Mouse (Mus musculus): ENCODE data around the gene Higd1a.

The Higd1a gene

DNA sequence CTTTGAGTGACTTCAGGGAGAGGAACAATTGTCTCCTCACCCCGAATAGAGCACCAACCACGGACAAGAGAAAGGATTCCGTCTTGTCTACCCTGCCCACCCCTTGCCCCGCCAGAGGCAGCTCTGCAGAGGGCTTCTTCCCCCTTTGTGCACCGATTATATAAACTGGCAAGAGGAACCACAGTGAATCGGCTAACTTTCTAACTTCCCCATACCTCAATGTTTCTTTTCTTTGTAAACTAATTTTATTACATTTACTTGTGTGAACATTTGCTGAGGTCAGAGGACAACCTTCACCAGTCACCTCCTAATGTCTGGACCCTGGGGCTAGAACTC is at the start of gene Higd1a:
Gene Higd1a (minus strand): TSS at position 210 of the 336 bp plus-strand sequence.
- no peak for DNase-seq (ENCODE audit: low read depth, low spot score)

DNA sequence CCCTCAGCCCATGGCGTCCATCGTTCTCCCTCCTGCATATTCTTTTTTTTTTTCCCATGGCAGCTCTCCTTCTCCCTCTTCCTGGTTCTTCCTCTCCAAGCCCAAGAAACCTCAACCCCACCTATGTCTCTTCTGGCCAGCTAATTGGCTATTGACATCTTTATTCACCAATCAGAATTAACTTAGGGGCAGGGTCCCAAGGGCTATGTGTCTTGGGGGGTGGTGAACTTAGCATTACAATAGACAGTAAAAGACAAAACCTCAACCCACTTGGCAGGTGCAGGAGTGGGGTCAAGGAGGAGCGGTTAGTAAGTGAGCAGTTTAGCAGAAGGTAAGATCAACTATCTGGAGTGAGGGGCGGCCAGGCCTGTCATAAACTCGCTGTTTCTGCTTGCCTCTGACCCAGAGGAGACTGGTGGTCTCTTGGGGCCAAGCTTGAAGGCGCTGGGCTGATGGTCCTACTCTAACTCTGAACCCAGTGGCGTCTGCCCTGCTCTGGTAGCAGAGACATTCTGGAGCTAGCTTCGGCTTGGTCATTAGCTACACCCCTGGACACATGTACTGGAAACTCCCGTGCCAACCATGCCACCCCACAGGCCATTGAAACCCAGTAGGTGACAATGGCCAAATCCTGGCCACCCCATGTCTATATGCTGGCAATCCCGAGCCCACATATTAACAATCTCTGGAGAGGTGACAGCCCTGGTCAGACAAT is 49.4 kb upstream of the Higd1a start:
- DNase-seq (ENCODE audit: low read depth, low spot score): no peak

DNA sequence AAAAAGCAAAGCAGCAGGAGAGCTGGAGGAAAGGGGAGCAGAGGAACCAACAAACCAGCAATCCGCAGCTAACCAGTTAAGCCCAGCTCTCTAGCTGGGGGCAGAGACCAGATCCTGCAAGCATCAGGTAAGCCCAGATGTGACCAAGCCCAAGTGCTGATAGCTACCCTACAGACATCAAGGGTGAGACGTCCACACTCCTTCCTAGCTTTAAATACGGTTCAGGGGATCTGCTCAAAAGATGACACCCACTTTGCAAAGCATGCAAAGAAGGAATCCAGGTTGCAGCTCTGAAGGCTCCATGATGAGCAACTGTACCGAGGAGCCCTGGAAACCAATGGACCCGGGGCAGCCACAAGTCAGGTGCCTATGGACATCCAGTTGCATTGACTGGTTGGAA is 48.3 kb upstream of the Higd1a start:
- DNase-seq (ENCODE audit: low read depth, low spot score): no peak

DNA sequence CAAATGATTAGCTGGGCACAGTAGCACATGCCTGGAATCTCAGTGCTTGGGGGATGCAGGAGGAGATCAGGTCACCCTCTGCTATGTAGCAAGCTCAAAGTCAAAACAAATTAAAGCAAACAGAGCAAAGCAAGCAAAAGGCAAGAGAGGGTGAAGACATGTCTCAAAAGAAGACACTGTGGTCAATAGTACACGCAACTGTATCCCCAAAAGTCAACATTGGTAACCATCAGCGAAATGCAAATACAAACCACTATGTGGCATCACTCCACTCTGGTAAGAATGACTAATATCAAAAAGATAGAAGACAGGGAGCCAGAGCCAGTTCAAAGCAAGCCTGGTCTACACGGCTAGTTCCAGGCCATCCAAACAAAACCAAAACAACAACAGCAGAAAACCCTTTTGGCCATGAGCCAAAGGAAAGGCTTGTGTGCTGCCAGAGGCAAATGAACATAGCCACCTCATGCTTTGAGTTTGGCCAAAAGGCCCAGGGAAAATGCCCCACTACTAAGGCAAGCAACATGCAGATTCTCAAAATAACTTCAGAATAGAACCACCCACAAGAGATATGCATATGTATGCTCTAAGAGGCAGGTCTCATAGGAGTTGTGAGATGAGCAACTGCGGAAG is 47.5 kb upstream of the Higd1a start:
- DNase-seq (ENCODE audit: low read depth, low spot score): no peak

DNA sequence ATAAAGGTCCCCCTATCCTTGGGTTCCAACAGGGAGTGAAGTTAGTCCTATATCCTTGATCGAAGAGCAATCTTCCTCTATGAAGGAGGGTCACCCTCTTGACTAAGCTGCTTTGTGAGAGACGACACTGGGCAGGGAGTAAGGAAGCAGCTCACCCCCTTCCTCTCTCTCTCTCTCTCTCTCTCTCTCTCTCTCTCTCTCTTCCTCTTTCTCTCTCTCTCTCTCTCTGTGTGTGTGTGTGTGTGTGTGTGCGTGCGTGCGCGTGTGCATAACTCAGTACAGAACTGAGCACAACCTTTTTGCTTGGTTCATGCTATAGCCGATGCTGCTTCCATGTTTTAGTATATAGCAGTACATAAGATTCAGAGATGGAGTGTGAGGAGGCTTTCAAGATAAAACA is 46.8 kb upstream of the Higd1a start:
- DNase-seq (ENCODE audit: low read depth, low spot score): no peak

DNA sequence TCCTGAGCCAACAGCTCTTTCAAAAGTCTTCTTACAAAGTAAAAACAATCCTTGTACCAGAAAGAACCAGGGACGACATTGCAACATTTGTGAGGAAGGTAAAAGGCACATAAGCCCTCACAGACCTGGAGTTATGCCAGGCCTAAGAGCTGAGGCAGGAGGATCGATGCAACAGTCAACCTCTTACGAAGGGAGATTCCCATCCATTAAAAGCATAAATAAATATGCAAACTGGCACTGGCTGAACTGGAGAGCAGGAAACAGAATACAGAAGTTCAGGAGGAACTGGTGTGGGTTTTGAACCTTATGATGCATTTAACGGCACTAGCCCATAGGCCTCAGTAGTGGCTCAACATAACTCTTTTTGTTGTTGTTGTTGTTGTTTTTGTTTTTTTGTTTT is 46.2 kb upstream of the Higd1a start:
- DNase-seq (ENCODE audit: low read depth, low spot score): no peak

DNA sequence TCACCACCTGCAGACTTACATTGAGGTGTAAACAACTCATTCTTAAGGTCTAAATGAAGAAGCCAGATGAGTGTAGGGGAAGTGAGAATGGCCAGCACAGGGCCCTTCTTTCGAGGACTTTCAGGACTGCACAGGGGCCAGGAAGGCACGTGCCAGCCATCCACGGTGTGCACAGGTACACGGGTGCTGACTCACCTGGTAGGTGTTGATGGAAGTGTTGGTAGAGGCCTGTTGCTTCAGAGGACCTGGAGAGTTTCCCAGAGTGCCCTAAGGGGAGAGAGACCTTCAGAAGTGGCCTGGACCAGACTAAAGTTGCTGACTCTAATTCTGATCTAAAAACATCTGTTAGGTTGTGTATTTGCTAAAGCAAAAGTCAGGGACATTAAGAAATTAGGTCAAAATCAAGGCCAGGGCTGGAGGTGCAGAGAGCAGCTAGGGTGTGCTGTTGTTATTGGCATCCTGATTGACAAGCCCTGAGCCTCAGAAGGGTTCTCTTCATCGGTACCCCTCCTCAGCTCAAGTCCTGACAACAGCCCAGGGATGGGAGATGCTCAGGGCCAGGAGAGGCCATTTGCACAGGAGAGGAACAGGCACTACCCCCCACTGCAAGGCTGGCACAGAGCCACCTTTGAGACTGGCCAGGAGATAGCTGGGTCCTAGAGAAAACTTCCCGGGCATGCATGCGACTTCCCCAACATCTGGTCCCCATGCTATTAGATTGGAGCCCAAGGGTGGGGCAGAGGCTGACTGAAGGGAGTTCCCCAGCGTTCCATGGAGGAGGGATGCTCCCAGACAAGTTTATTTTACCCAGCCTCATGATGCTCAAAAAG is 45.5 kb upstream of the Higd1a start:
- DNase-seq (ENCODE audit: low read depth, low spot score): peak; percentile 76

DNA sequence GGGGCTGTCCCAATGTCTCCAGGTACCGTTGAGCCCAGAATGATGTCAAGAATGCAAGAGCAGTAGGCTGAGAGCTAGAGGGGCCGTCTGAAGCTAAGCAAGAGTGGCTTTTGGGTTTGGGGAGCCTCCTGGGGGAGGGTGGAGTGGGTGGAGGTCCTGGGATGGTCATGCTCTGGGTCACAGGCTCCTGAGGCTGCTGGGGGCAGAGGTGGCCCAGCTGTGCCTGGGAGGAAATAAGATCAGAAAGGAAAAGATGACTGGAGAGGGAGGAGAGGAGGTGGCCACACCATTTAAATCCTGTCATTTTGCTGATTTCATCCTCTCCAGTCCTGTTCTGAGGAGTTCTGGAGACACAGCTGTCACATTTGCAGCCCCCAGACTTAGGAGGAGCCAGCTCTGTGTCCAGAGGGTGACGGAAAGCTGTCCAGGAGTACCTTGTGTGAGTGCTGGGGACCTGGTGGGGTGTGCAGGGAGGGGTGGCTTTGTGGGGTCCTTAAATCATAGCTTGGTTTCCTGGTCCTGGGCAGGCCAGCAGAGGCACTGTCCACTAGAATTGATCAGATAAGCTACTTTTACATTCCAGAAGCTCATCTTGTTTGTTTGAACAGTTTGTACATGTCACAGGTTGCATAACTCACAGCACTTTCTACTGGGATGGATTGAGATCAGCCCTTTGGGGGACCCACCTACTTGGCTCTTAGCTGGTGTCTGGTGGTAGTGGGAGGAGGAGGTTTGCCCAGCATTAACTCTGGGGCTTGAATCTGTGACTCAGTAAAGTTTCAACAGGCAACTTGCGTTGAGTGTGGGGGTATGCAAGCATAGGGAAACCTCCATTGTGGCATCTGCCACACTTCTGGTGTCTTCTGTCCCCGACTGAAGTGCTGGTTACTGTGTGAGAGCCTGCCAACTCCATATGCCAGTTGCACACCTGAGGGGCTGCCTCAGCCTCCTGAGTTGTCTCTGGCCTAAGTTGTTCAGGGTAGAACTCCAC is 43.8 kb upstream of the Higd1a start:
- no peak for DNase-seq (ENCODE audit: low read depth, low spot score)

DNA sequence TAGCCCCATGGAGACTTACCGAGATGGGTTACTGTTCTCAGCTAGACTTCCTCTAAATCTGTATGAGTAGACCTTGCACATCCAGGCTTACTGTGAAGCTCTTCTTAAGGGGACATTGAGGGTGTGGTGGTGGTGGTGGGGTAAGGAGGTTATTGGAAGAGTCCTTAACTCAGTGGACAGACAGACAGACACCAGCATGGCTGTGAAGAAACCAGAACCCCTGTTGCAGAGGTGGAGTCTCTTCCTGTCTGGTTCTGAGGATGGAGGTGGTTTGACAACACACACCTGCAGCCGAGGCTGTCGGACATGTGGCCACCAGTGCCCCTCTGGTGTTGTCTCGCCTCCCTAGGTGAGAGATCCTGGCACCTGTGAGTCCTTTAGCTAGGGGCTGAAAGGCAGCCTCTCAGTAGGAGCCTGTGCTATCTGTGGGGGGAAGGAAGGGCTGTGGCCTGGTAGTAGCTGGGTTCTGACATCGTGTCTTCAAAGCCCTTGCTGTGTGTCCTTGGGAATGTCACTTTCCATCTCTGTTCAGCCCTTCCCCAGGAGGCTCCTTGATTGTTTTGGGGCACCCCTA is 42.2 kb upstream of the Higd1a start:
- DNase-seq (ENCODE audit: low read depth, low spot score): no peak

DNA sequence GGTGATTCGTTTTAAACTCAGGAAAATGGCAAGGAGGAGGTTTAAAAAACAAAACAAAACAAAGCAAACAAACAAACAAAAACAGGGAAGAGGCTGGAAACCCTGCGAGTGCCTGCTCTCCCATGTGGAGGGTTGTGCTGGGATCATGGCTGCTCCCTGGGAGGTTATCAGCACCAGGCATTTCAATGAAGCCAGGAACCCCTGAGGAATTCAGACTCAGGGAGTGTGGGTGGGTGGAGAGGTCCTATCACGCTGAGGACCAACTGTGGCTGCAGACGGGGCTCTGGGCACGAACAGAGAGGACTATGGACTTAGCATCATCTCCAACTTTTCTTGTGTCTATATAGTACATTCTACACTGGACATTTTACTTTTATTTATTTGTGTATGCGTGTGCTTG is 41.1 kb upstream of the Higd1a start:
- DNase-seq (ENCODE audit: low read depth, low spot score): no peak

DNA sequence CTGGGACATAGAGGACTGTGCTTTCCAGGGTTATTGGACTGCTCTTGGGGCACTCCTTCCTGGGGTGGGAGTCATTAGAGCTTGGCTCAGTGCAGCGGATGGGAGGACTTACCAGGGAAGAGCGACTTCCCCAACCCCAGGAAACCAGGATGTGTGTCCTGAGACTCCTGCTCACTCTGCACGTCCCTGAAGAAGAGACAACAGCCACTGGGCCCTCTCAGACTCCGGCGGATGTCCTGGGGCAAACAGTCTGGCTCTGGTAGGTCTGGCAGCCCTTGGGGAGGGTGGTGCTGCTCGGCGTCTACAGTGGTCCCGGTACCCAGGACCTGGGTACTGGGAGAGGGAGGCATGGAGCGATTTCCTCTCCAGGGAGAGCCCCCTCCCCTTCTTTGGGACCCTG is 40.1 kb upstream of the Higd1a start, which contains the start of gene Ackr2:
Gene Ackr2 (plus strand): TSS at position 111 of the 400 bp plus-strand sequence.
- no peak for DNase-seq (ENCODE audit: low read depth, low spot score)

DNA sequence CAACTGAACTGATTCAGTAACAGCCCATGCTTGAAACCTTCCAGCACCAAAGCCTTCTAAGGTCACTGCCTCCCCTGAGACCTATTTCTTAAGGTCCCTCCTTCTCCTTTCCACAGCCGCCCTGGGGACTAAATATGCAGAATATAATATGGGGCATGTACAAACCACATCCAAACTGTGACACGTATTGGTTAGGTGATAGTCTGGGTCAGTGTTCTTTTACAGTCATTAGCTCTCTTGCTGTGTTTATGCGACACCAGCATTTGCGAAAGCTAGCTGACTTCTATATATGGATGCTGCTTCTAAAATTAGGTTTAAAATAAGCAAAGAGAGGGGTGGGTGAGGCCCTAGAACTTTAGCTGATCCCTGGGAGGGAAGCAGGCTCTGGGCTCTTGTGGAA is 38.7 kb upstream of the Higd1a start:
- peak; percentile 55 for DNase-seq (ENCODE audit: low read depth, low spot score)

DNA sequence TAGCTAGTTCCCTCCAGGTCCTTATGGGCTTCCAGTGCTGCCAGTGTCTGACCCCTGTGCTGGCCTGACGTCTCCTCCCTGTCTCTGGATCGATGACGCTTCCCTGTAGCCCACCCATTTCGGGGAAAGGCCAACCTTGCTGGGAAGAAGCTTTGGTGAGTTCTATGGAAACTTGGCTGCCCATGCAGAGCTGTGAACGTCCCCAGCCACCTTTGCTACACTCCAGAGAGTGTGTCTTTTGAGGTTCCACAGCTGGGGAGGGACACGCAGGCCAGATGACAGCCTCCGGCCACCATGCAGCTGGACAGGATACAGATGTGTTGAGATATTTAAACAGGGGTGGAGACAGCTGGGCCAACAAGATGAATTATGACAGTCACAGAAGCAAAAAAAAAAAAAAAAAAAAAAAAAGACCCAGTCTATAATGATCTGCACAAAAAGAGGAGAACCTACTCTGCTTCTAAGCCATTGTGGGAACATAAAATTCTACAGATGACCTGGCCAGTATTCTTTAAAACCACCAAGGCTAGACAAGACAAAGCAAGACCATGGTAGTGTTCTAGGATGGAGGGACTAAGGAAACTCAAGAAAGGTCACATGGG is 37.3 kb upstream of the Higd1a start:
- DNase-seq (ENCODE audit: low read depth, low spot score): no peak

DNA sequence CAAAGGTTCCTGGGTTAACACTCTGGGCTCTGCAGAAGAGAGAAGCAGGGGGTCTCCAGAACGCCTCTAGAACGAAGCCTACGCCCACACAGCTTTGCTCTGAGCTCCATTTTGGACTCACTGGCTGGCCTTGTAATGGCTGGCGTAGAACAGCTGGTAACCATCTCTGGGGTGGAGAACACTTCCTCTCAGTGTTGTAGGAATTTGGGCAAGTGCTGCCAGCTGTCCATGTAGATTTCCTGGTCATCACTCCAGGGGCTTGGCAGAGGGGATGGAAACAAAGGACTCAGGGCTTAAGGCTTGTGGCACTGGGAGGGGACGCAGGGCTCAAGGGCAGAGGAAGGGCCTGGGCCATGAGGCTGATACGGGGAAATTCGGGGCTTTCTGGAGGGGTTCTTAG is 36.3 kb upstream of the Higd1a start:
- DNase-seq (ENCODE audit: low read depth, low spot score): no peak

DNA sequence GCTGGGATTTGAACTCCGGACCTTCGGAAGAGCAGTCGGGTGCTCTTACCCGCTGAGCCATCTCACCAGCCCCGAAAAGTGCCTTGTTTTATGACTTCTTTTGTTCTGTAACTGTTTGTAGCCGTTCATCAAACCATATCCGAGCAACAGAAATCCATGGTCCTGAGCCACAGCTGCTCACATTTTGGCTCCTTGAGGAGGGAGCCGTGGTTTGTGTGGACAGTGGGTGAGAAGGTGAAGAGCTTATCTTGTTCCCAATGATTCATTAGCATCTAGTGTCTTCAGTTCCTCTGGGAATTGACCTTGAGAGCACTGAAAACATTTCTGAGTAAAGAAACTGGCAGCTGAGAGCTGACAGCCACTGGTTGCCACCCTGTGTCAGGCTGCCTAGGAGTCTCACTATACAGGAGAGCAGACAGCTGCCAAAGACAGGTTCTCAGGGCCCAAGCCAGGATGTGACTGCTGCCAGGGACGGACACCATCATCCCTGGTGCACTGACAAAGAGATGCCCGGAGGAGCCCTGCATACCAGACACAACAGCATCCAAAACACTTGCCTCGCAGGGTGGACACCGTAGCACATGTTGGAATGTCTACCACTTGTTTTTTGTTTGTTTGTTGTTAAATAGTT is 34.0 kb upstream of the Higd1a start:
- DNase-seq (ENCODE audit: low read depth, low spot score): no peak

DNA sequence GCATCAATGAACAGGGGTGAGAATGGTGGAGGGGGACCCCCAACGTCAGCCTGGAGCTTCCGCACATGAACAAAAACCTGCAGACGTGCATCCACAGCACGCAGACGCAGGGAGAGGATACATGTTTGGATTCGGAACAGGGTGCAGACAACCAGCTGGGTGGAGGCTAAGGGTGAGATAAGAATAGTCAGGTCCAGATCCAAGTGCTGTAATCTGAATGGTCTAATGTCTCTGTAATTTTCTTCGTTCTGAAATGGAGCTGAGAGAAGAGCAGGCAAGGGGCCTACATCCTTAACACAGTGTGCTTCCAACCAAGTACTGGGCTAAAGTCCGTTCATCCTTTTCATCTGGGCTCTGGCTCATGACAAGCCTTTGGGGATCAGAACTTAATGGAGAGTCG is 33.1 kb upstream of the Higd1a start:
- no peak for DNase-seq (ENCODE audit: low read depth, low spot score)

DNA sequence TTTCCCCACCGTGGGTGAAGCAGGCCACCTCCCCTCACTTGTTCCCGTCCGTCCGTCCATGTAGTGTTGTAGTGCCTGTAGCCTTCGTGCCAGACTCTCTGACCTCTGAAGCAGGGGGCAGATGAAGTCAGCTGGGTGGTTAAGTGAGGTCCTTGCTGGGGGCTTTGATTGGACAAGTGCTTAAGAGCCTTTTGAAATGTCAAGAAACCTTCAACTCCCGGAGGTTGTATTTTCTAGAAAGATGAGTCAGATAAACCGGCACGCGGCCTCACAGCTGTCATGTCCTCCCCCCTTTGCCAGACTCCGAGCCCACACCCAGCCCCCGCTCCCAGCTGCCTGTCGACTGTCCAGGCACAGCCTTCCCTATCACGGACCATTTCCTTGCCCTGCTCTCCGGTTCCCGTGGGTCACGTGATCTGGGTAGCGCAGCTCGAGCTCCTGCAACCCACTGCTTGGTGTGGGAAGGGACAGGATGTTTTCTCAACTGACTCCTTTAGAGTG is 32.3 kb upstream of the Higd1a start:
- DNase-seq (ENCODE audit: low read depth, low spot score): peak; percentile 86

DNA sequence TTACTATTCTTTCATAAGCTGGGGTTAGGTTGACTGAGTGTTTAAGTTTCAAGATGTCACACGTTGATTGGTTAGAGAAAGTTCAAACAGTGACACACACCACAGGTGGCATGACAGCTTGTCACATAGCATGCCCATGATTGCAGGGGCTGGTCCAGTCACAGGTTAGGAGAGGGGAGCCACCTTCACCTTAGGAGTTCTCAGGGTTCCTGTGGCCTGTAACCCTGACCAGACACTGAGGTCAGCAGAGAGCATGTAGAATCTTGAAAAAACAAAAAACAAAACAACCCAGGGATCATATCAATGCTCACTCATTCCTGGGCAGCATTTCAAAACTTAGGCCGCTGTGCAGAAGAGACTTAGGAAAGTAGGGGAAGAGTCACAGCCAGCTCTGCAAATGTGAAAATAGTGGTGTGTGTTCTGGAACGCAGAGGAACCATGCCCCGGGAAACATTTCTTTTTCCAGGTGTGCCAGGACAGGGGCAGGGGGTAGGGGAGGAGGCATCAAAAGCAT is 31.8 kb upstream of the Higd1a start:
- DNase-seq (ENCODE audit: low read depth, low spot score): no peak

DNA sequence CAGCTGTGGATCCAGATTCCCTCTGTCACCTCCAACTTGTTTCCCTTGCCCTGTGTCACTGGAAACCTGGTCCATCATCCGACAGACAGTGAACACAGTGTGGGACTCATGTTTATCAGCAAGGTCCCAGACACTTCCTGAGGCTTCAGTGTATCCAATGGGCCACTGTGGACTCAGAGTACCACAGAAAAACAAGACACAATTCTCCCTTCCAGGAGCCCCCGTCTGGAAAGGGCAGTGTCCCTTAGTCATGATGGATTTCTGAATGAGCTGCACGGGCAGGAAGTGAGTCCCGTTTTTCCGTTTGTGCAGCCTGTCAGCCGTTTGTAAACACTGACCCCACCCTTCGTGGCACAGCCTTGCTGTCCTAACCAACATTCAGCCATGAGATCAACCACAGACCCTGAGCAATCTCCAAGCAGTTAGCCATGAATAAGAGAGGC is 23.9 kb upstream of the Higd1a start:
- no peak for DNase-seq (ENCODE audit: low read depth, low spot score)

DNA sequence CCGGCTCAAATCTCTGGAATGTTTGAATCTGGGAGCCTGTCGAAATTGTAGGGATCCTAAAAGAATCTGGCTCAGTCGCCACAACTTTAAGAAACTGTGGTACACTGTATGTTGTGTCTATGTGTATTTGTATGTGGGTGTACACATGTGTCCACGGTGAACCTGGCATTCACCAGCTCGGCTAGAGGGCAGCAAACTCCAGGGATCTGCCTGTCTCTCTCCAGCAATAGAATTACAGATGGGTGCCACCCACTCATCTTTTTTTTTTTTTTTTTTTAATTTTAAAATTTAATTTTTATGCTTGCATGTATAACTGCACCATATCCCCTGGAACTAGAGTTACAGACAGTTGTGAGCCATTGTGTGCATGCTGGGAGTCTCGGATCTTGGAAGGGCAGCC is 23.1 kb upstream of the Higd1a start:
- no peak for DNase-seq (ENCODE audit: low read depth, low spot score)
